Mouse (Mus musculus): ENCODE measurements around the gene Slc12a8. TPM values are rescaled to one million over a fixed set of nuclear protein-coding genes. Genes with fewer than 3 reads are reported as not detected.

Slc12a8 gene
- polyA plus RNA-seq (2015; fragmentation: Nextera tagmentation; extraction: Ambion mirVana): 3.0 and 4.0 TPM in 2 replicates

- 5% methylated on average over 26 of the region's 27 CpGs for WGBS
- ATAC-seq (ENCODE audit: low FRiP score, low TSS enrichment): peak; percentile 48
These were observed at the start of gene Slc12a8 for GRCm38 (mm10) chr16:33516807-33517565. Slc12a8 (plus strand) TSS chr16:33517328.

GRCm38 (mm10) chr16:33467451-33467850 lies 49.7 kb upstream of the Slc12a8 start:
- Histone ChIP-seq H3K36me3 (ENCODE audit: control insufficient read depth, insufficient read depth, low read length) (peaks cover 7% of the 10 kb centered on the region; the same call in 1 of the 2 replicates), H3K27ac (replicated peaks) (no peak overlapping the region), H3K4me2 (replicated peaks; ENCODE audit: low read depth) (no peak overlapping the region), H3K4me1 (replicated peaks; ENCODE audit: control insufficient read depth, insufficient read depth) (no peaks in the 10 kb centered on the region), H3K27me3 (ENCODE audit: control insufficient read depth, insufficient read depth, low read length) (no peaks in the 10 kb centered on the region), H3K9ac (ENCODE audit: low read length) (no peak overlapping the region), H3K4me3 (ENCODE audit: low read depth, low read length) (no peak overlapping the region), H3K9me3 (ENCODE audit: control insufficient read depth, low read length) (no peaks in the 10 kb centered on the region)
- no peak for DNase-seq (ENCODE audit: low spot score)
- WGBS: 73% methylated on average over 6 of the region's 6 CpGs
- TF ChIP-seq EP300 (optimal IDR thresholded peaks at IDR 0.05): no peak
- TF ChIP-seq CTCF (IDR thresholded peaks at IDR 0.05; ENCODE audit: low read depth): no peak
- ATAC-seq (ENCODE audit: low FRiP score, low TSS enrichment): no peak

More at GRCm38 (mm10) chr16:33516807-33517565, at the start of gene Slc12a8:
- H3K27me3 ChIP-seq (ENCODE audit: control insufficient read depth, insufficient read depth, low read length): no peaks in the 10 kb centered on the region
- peak within 1 kb of the TSS; percentile 36 for H3K4me3 ChIP-seq (ENCODE audit: low read depth, low read length)
- no peaks in the 10 kb centered on the region for H3K9me3 ChIP-seq (ENCODE audit: control insufficient read depth, low read length)
- peak within 1 kb of the TSS; percentile 54 for H3K9ac ChIP-seq (ENCODE audit: low read length)
- peak; percentile 76 for DNase-seq (ENCODE audit: low spot score)
- H3K4me1 ChIP-seq (replicated peaks; ENCODE audit: control insufficient read depth, insufficient read depth): peaks cover 10% of the 10 kb centered on the region
- TF ChIP-seq CTCF (IDR thresholded peaks at IDR 0.05; ENCODE audit: low read depth) (no peak), EP300 (optimal IDR thresholded peaks at IDR 0.05) (no peak)
- 0 out of 2 replicates have a peak within 1 kb of the TSS, but pooled peaks have one; percentile 35 for H3K27ac ChIP-seq (replicated peaks)
- peak within 1 kb of the TSS; percentile 71 for H3K4me2 ChIP-seq (replicated peaks; ENCODE audit: low read depth)
- no peaks in the 10 kb centered on the region for H3K36me3 ChIP-seq (ENCODE audit: control insufficient read depth, insufficient read depth, low read length)

- DNase-seq (ENCODE audit: low spot score) (no peak), ATAC-seq (ENCODE audit: low FRiP score, low TSS enrichment) (no peak)
- H3K27me3 ChIP-seq (ENCODE audit: control insufficient read depth, insufficient read depth, low read length): no peaks in the 10 kb centered on the region
- H3K4me3 ChIP-seq (ENCODE audit: low read depth, low read length): no peak overlapping the region
- H3K9ac ChIP-seq (ENCODE audit: low read length): no peak overlapping the region
- H3K27ac ChIP-seq (replicated peaks): no peak overlapping the region
- TF ChIP-seq CTCF (IDR thresholded peaks at IDR 0.05; ENCODE audit: low read depth): no peak
- no peak for TF ChIP-seq EP300 (optimal IDR thresholded peaks at IDR 0.05)
- H3K4me1 ChIP-seq (replicated peaks; ENCODE audit: control insufficient read depth, insufficient read depth): no peaks in the 10 kb centered on the region
- H3K4me2 ChIP-seq (replicated peaks; ENCODE audit: low read depth): no peak overlapping the region
- peaks cover 7% of the 10 kb centered on the region; the same call in 1 of the 2 replicates for H3K36me3 ChIP-seq (ENCODE audit: control insufficient read depth, insufficient read depth, low read length)
- no peaks in the 10 kb centered on the region for H3K9me3 ChIP-seq (ENCODE audit: control insufficient read depth, low read length)
These were observed 47.2 kb upstream of the Slc12a8 start for GRCm38 (mm10) chr16:33469973-33470372.

GRCm38 (mm10) chr16:33474381-33474780 lies 42.7 kb upstream of the Slc12a8 start:
- Histone ChIP-seq H3K27ac (replicated peaks) (no peak overlapping the region), H3K36me3 (ENCODE audit: control insufficient read depth, insufficient read depth, low read length) (peaks cover 3% of the 10 kb centered on the region; the same call in 1 of the 2 replicates), H3K9me3 (ENCODE audit: control insufficient read depth, low read length) (no peaks in the 10 kb centered on the region), H3K27me3 (ENCODE audit: control insufficient read depth, insufficient read depth, low read length) (no peaks in the 10 kb centered on the region), H3K4me1 (replicated peaks; ENCODE audit: control insufficient read depth, insufficient read depth) (no peaks in the 10 kb centered on the region), H3K4me2 (replicated peaks; ENCODE audit: low read depth) (no peak overlapping the region), H3K9ac (ENCODE audit: low read length) (no peak overlapping the region), H3K4me3 (ENCODE audit: low read depth, low read length) (no peak overlapping the region)
- WGBS: 88% methylated on average over 6 of the region's 6 CpGs
- no peak for DNase-seq (ENCODE audit: low spot score)
- TF ChIP-seq CTCF (IDR thresholded peaks at IDR 0.05; ENCODE audit: low read depth) (no peak), EP300 (optimal IDR thresholded peaks at IDR 0.05) (no peak)
- no peak for ATAC-seq (ENCODE audit: low FRiP score, low TSS enrichment)

- H3K27ac ChIP-seq (replicated peaks): no peak overlapping the region
- H3K4me1 ChIP-seq (replicated peaks; ENCODE audit: control insufficient read depth, insufficient read depth): no peaks in the 10 kb centered on the region
- peaks cover 7% of the 10 kb centered on the region; the same call in 1 of the 2 replicates for H3K36me3 ChIP-seq (ENCODE audit: control insufficient read depth, insufficient read depth, low read length)
- H3K27me3 ChIP-seq (ENCODE audit: control insufficient read depth, insufficient read depth, low read length): no peaks in the 10 kb centered on the region
- H3K4me2 ChIP-seq (replicated peaks; ENCODE audit: low read depth): no peak overlapping the region
- no peak for DNase-seq (ENCODE audit: low spot score)
- no peak for TF ChIP-seq CTCF (IDR thresholded peaks at IDR 0.05; ENCODE audit: low read depth)
- no peak for TF ChIP-seq EP300 (optimal IDR thresholded peaks at IDR 0.05)
- no peak overlapping the region for H3K9ac ChIP-seq (ENCODE audit: low read length)
- H3K9me3 ChIP-seq (ENCODE audit: control insufficient read depth, low read length): no peaks in the 10 kb centered on the region
- ATAC-seq (ENCODE audit: low FRiP score, low TSS enrichment): no peak
- no peak overlapping the region for H3K4me3 ChIP-seq (ENCODE audit: low read depth, low read length)
These were observed 37.2 kb upstream of the Slc12a8 start for GRCm38 (mm10) chr16:33479926-33480325.

GRCm38 (mm10) chr16:33481148-33481547 lies 36.0 kb upstream of the Slc12a8 start:
- Histone ChIP-seq H3K4me2 (replicated peaks; ENCODE audit: low read depth) (no peak overlapping the region), H3K27ac (replicated peaks) (no peak overlapping the region), H3K4me1 (replicated peaks; ENCODE audit: control insufficient read depth, insufficient read depth) (no peaks in the 10 kb centered on the region), H3K27me3 (ENCODE audit: control insufficient read depth, insufficient read depth, low read length) (no peaks in the 10 kb centered on the region), H3K9ac (ENCODE audit: low read length) (no peak overlapping the region), H3K36me3 (ENCODE audit: control insufficient read depth, insufficient read depth, low read length) (peaks cover 5% of the 10 kb centered on the region; the same call in 1 of the 2 replicates), H3K9me3 (ENCODE audit: control insufficient read depth, low read length) (no peaks in the 10 kb centered on the region), H3K4me3 (ENCODE audit: low read depth, low read length) (no peak overlapping the region)
- TF ChIP-seq EP300 (optimal IDR thresholded peaks at IDR 0.05) (no peak), CTCF (IDR thresholded peaks at IDR 0.05; ENCODE audit: low read depth) (peak; percentile 71)
- ATAC-seq (ENCODE audit: low FRiP score, low TSS enrichment) (no peak), DNase-seq (ENCODE audit: low spot score) (peak; percentile 48)
- 97% methylated on average over 2 of the region's 2 CpGs for WGBS
